Mouse (Mus musculus): ENCODE measurements around the gene Erbb2. TPM values are rescaled to one million over a fixed set of nuclear protein-coding genes. Genes with fewer than 3 reads are reported as not detected.

Erbb2 gene
- total RNA-seq, 2 experiments from 2014 or later: 11.3 TPM

DNA sequence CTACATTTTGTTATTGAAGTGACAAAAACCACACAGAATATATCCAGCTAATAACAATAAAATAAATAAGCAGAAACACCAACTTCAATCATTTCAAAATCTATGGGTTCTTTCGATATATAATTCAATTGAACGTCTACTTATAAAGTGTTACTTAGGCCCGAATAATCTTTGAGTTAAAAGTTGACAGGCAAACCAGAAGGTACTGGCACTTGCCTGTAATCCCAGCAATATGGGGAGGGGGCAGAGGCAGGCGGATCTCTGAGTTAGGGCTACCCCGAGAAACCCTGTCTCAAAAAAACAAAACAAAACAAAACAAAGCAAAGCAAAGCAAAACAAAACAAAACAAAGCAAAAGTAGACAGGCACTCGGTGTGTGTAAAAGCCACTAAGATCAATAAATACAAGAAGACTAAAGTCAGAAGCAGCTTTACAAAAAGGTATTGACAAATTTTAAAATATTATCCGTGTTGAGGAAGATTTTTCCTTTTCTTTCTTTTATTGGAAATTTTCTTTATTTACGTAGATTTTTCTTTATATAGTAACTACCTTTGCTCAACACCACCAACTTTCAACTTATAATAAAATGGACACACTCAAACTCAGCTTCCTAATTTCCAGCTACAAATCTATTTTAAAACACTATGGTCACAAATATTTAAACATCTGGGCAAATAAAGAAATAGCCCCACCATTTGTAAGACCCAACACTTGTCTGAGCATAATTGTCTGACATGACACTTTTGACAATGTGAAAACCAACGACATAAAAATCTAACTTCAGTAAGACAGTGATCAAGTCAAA is 63.6 kb downstream of the Erbb2 start:
- intact Hi-C loops (cut with DNase I): no loop called here

DNA sequence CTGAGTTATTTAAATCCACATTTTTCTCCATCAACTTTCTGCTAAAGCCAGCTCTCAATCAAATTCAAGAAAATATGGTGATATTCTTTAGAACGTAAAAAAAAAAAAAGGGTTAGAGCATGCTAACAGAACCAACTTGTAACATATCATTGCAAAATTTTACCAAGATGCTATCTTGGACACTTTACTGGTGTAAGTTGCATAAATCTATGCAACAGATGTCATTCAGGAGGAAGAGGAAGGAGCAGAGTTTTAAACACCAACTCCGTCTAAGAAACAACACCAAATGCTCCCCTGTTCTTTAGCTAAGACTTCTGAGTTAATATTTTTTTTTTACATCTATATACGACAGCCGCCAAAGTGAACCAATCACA is 64.2 kb downstream of the Erbb2 start:
- DNase-seq: no peak
- intact Hi-C loops (cut with DNase I): no loop called here

More for the DNA sequence above, 63.6 kb downstream of the Erbb2 start:
- DNase-seq: no peak

DNA sequence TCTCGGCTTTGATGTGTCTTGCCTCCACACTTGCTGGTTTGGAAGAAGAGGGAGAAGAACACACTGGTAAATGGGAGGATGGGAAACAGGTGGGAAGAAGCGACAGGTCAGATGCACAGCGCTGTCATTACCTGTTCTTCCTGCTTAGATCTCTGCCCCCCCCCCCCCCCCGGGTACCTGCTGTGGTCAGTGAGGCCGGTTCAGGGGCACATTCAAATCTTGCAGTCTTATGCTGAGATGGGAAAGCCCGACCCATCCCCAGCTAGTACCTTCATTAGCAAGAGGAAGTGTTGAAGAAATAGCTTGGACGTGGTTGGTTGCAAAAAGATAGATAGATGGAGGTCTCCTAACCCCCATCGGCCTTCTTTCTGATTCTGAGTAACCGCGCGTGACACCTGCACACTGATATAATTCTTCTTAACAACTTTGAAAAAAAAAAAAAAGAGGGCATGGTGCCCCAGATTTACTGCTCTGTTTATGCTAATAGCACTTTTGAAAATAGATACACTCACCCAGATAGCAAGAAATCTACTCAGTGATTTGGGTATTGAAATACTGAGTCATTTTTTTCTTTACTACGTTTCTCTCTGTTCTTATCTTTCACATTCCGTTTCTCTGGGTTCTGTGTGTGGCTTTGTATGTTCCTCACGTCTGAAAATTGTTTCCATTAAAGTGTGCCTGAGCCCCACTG is 64.9 kb downstream of the Erbb2 start:
- DNase-seq: no peak
- intact Hi-C loops (cut with DNase I): no loop called here

DNA sequence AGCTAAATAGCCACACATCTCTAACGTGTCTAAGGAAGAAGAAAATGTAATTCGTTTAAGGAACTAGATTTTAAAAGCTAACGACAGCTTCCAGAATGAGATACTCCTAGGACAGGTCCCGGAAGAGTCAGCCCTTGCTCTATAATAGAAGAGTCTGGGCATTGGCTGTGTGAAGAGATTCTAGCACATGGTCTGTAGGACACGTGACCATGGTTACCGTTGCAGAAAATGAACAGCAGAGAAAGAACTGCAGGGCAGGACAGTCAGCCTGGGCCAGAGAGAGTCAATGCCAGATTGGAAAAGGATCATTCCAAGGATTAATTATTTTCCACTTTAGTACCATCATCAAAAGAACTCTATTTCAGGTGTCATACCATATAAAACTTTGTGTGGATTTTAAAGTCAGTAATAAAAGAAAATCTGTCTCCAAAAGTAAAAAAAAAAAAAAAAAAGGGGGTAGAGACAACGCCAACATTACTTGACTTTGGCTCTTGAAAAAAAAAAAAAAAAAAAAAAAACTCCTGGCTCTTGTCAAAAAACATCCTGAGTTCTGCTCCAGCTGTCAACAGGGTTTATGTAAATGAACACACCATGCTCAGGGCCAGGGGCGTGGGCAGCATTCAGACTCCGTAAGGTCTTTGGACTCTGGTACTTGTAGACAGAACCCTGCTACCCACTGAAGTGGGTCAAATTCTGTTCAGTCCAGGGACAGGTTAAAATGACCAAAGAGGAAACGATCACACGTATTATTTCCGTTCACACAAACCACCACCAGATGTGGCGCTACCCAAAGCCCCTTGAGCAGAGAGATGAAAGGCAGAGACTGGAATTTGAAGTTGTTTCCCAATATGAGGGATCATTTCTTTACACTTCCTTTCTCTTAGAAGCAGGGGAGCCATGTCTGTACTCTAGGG is 67.0 kb downstream of the Erbb2 start:
- DNase-seq: no peak
- intact Hi-C loops (cut with DNase I): no loop called here

DNA sequence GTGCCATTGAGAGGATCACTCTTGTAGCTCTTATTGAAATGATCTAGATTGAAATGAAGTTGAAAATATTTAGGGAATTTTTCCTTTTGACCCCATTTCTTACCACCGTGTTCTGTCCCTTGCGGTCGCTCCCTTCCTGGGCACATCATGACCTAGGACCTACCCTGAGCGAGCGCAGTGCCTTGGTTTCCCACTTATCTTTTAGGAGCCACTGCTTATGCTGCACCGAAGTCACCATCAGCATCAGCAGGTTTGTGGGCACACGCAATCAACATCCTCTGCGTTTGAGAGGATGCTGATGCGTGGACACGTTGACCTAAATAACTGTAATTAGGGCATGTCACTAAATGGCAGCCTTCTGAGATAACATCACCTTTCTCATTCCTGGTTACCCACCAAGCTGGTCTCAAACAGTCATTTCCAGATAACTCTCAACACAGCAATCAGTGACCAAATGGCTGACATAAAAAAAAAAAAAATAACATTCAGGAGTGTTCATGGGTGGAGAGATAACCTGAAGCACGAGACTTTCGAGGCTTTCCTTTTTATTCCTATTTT is 67.7 kb downstream of the Erbb2 start:
- no peak for DNase-seq
- intact Hi-C loops (cut with DNase I): no loop called here

DNA sequence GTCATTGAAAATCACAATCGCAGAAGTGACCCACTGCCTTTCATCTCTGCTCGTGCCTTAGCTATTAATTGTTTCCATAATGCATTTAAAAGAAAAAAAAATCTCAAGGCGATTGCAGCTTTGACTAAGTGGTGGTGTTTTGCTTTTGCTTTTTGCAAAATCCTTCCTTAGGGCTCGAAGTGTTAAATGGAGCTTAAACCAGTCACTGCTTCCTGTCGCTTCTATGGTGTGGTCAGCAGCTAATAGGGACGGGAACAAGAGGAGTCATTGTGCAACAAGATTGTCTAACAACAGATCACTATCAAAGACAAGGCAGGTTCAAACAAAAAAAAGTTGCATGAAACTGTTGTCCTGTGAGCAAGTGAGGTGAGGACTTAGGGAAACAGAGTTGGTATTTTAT is 69.0 kb downstream of the Erbb2 start:
- intact Hi-C loops (cut with DNase I): no loop called here
- no peak for DNase-seq

DNA sequence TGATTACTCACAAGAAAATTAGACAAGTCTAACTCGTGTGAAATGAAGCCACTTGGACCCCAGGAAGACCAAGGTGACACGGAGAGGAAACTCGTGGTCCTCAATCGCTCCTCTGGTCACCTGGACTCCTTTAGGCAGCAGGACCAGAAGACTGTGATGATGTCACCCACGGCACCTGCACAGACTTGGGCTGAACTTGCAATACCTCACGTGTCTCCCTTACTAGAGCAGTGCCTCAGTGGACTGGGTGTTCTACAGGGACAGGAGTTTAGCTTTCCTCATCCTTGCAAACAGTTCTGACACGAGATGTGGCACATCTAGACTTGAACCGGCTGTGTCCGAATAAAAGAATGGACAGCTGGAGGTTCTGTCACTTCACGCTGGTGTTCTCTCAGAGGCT is 69.8 kb downstream of the Erbb2 start:
- intact Hi-C loops (cut with DNase I): no loop called here
- DNase-seq: no peak

DNA sequence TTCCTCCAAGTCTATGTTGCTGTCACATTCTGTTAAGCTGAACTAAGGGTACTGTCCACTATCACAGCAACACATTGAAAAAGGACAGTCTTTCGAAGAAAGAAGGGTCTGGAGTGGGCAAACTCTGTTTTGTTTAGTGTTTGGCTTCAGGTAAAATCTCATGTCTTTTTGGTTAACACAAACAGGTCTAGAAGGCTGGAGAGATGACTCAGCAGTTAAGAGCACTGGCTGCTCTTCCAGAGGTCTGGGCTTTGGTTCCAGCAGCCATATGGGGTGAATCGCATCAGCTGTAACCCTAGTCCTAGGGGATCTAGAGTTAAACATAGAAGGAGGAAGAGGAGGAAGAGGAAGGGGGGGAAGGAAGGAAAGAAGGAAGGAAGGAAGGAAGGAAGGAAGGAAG is 73.5 kb downstream of the Erbb2 start:
- intact Hi-C loops (cut with DNase I): no loop called here

More for the DNA sequence above, 73.5 kb downstream of the Erbb2 start:
- DNase-seq: no peak

Other genes starting within 250 kb of the Erbb2 start
- gene Med1, start 219.2 kb upstream of the Erbb2 start, total RNA-seq (2021): 10 to 100 TPM; 38.0 to 42.9 TPM
- gene Cdk12, start 209.4 kb upstream of the Erbb2 start, total RNA-seq (2021): 10 to 100 TPM; 26.3 to 27.6 TPM
- not detected for gene Neurod2, start 82.8 kb upstream of the Erbb2 start, total RNA-seq (2021)
- gene Ppp1r1b, start 64.1 kb upstream of the Erbb2 start, total RNA-seq (2021): 1 to 10 TPM; 1.8 to 3.0 TPM
- 10 to 100 TPM; 21.7 to 23.3 TPM for gene Stard3, start 54.1 kb upstream of the Erbb2 start, total RNA-seq (2021)
- gene Tcap, start 28.7 kb upstream of the Erbb2 start, total RNA-seq (2021): 100 to 1,000 TPM; 841 to 967 TPM
- gene Pnmt, start 26.0 kb upstream of the Erbb2 start, total RNA-seq (2021): under 1 TPM; 0.41 to 0.61 TPM
- gene Pgap3, start 12.0 kb upstream of the Erbb2 start, total RNA-seq (2021): 10 to 100 TPM; 11.7 to 11.9 TPM
- 10 to 100 TPM; 44.6 to 52.6 TPM for gene Mien1, start 26.5 kb downstream of the Erbb2 start, total RNA-seq (2021)
- under 1 TPM in 1 of 2 experiments, not detected in 1; 0.36 TPM for gene Grb7, start 33.9 kb downstream of the Erbb2 start, total RNA-seq (2021)
- gene Ikzf3, start 133.6 kb downstream of the Erbb2 start, total RNA-seq (2021): 1 to 10 TPM in 1 of 2 experiments, under 1 TPM in 1; 0.81 to 5.4 TPM
- not detected for gene Zpbp2, start 138.6 kb downstream of the Erbb2 start, total RNA-seq (2021)
- 10 to 100 TPM; 35.0 to 37.1 TPM for gene Ormdl3, start 174.9 kb downstream of the Erbb2 start, total RNA-seq (2021)
- gene Lrrc3c, start 185.8 kb downstream of the Erbb2 start, total RNA-seq (2021): not detected
- 10 to 100 TPM in 1 of 2 experiments, 1 to 10 TPM in 1; 8.8 to 12.9 TPM for gene Gm12355, start 213.2 kb downstream of the Erbb2 start, total RNA-seq (2021)
- 1 to 10 TPM; 4.4 to 4.5 TPM for gene Gsdma3, start 213.9 kb downstream of the Erbb2 start, total RNA-seq (2021)
- under 1 TPM; 0.22 to 0.50 TPM for gene Gsdma2, start 234.3 kb downstream of the Erbb2 start, total RNA-seq (2021)